Mouse (Mus musculus): Measurements from ENCODE around the gene Immp1l. TPM values are rescaled to one million over a fixed set of nuclear protein-coding genes. Genes with fewer than 3 reads are reported as not detected.

Immp1l gene
- total RNA-seq, 4 experiments from 2014 or later: 84.0 to 103 (median 99.7) TPM

DNA sequence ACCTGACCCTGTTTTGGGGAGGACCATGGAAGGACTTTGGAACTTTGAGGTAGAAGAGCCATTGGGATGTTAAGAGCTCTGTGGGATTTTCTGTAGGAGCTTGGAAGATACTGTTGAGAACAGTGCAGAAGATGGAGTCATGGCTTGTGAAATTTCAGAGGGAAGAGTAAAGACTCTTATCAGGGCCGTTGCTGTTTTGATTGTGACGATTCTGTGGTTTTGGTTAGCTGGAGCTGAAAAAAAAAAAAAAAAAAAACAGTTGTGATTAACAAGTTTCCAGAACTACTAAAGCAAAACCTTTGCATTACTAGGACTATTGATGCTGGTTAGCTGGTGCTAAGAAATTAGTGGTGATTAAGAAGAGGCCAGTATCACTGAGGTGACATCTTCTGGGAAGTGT, 104.0 kb downstream of the Immp1l start:
- no peak for DNase-seq (ENCODE audit: low spot score)

Small RNAs within 50 kb of the gene (microRNA-seq; reads per million reads assigned to microRNA genes)
- not detected for gene Gm22002

Other genes with a start within 250 kb of the Immp1l start
- not detected for gene Pax6, start 235.7 kb upstream of the Immp1l start, total RNA-seq (2022)
- gene Elp4, start 74 bp upstream of the Immp1l start, total RNA-seq (2022): 10 to 100 TPM; 10.4 to 14.9 (median 13.1) TPM
- 10 to 100 TPM; 11.7 to 21.7 (median 15.2) TPM for gene Dnajc24, start 98.9 kb downstream of the Immp1l start, total RNA-seq (2022)